Mouse (Mus musculus) CH12.LX (cell line): ENCODE measurements around the gene Ptchd1. TPM values are rescaled to one million over a fixed set of nuclear protein-coding genes. Genes with fewer than 3 reads are reported as not detected.

Source experiments
- DNase-seq: peaks from one replicate; pipeline ENCODE4 v3.0.0-alpha.2; 2013; ENCODE audit errors: extremely low read depth
- H3K27ac ChIP-seq: 2 replicates; pipeline ENCODE4 v1.5.1; 2012; ENCODE audit warnings: low read depth, mild to moderate bottlenecking, control low read depth, moderate library complexity; ENCODE audit not compliant: insufficient read depth
- H3K27me3 ChIP-seq: replicated peaks from 2 replicates; pipeline ENCODE3; 2012; ENCODE audit warnings: inconsistent platforms
- H3K36me3 ChIP-seq, 2 experiments: replicated peaks in 1 of 2; 2 replicates each; pipeline versions ENCODE3 to v1.6.1; 2012; ENCODE audit warnings: inconsistent platforms in 1 of 2, low read length in 1 of 2, mild to moderate bottlenecking in 1 of 2, mixed read lengths in 1 of 2, moderate library complexity in 1 of 2; ENCODE audit not compliant: control insufficient read depth in 1 of 2, insufficient read depth in 1 of 2
- H3K4me1 ChIP-seq, 2 experiments: 2 replicates each; pipeline ENCODE4 v1.6.1; 2012; ENCODE audit warnings: inconsistent platforms in 1 of 2, moderate library complexity in 1 of 2; ENCODE audit not compliant: insufficient read depth in 2 of 2, control insufficient read depth in 1 of 2
- H3K4me2 ChIP-seq: 2 replicates; pipeline ENCODE4 v1.6.1; 2012; ENCODE audit warnings: low read depth, mild to moderate bottlenecking, control low read depth; ENCODE audit not compliant: poor library complexity, insufficient read depth, severe bottlenecking
- H3K4me3 ChIP-seq, 3 experiments: fragments of 150-350 bp in 1 of 3; sonication (generic) in 1 of 3; replicated peaks in 1 of 3; 2 replicates each; pipeline versions ENCODE3 to v1.5.1; 2011 to 2012; ENCODE audit warnings: low read depth in 2 of 3, low read length in 2 of 3, mild to moderate bottlenecking in 2 of 3, moderate library complexity in 2 of 3, control low read depth in 1 of 3, improper control_type of control experiment in 1 of 3, inconsistent platforms in 1 of 3, mixed read lengths in 1 of 3; ENCODE audit not compliant: poor library complexity in 1 of 3
- H3K79me2 ChIP-seq: replicated peaks from 2 replicates; pipeline ENCODE4 v1.6.1; 2012; ENCODE audit warnings: mild to moderate bottlenecking, moderate library complexity; ENCODE audit not compliant: control insufficient read depth, poor library complexity, insufficient read depth, severe bottlenecking; ENCODE audit errors: extremely low read depth
- H3K9ac ChIP-seq: 2 replicates; pipeline ENCODE4 v1.6.1; 2012; ENCODE audit warnings: low read depth, mild to moderate bottlenecking, control low read depth, moderate library complexity; ENCODE audit not compliant: insufficient read depth
- H3K9me3 ChIP-seq: replicated peaks from 2 replicates; pipeline ENCODE3; 2012; ENCODE audit warnings: low read length, inconsistent platforms, mixed read lengths
- BHLHE40 ChIP-seq: IDR thresholded peaks from 2 replicates; pipeline ENCODE4 v1.6.1; 2011; ENCODE audit warnings: mild to moderate bottlenecking, low read depth, low read length, improper control_type of control experiment
- CHD2 ChIP-seq: IDR thresholded peaks from 2 replicates; pipeline ENCODE4 v1.6.1; 2011; ENCODE audit warnings: low read length, improper control_type of control experiment
- CTCF ChIP-seq, 2 experiments: IDR thresholded peaks in 1 of 2; conservative IDR thresholded peaks in 1 of 2; 2 replicates each; pipeline ENCODE4 v1.5.1; 2011 to 2012; ENCODE audit warnings: low read depth in 2 of 2, low read length in 2 of 2, improper control_type of control experiment in 1 of 2, inconsistent platforms in 1 of 2, mild to moderate bottlenecking in 1 of 2, moderate library complexity in 1 of 2
- ELF1 ChIP-seq: IDR thresholded peaks from 2 replicates; pipeline ENCODE4 v1.6.1; 2014; ENCODE audit warnings: low read depth, mild to moderate bottlenecking, inconsistent platforms, low read length, improper control_type of control experiment
- EP300 ChIP-seq: IDR thresholded peaks from 2 replicates; pipeline ENCODE4 v1.6.1; 2011; ENCODE audit warnings: low read length, improper control_type of control experiment
- GABPA ChIP-seq: IDR thresholded peaks from 2 replicates; pipeline ENCODE4 v1.6.1; 2012; ENCODE audit warnings: low read depth, low read length, improper control_type of control experiment, inconsistent platforms; ENCODE audit not compliant: insufficient replicate concordance
- HCFC1 ChIP-seq: IDR thresholded peaks from 2 replicates; pipeline ENCODE4 v1.6.1; 2012; ENCODE audit warnings: low read depth, mild to moderate bottlenecking, inconsistent platforms, low read length, improper control_type of control experiment
- IRF4 ChIP-seq: IDR thresholded peaks from 2 replicates; pipeline ENCODE4 v1.6.1; 2014; ENCODE audit warnings: low read depth, mild to moderate bottlenecking, inconsistent platforms, low read length, improper control_type of control experiment
- JUN ChIP-seq: IDR thresholded peaks from 2 replicates; pipeline ENCODE4 v1.6.1; 2011; ENCODE audit warnings: low read depth, mild to moderate bottlenecking, low read length, improper control_type of control experiment, moderate library complexity; ENCODE audit not compliant: insufficient read depth
- KAT2A ChIP-seq: IDR thresholded peaks from 2 replicates; pipeline ENCODE4 v1.6.1; 2012; ENCODE audit warnings: low read length, improper control_type of control experiment, inconsistent platforms; ENCODE audit not compliant: insufficient replicate concordance
- MAFK ChIP-seq: IDR thresholded peaks from 2 replicates; pipeline ENCODE4 v1.6.1; 2011; ENCODE audit warnings: low read length, improper control_type of control experiment; ENCODE audit not compliant: insufficient replicate concordance
- MAX ChIP-seq: IDR thresholded peaks from 2 replicates; pipeline ENCODE4 v1.6.1; 2011; ENCODE audit warnings: low read length, improper control_type of control experiment
- MAZ ChIP-seq: IDR thresholded peaks from 2 replicates; pipeline ENCODE4 v1.6.1; 2012; ENCODE audit warnings: low read depth, mild to moderate bottlenecking, inconsistent platforms, low read length, improper control_type of control experiment, moderate library complexity
- MXI1 ChIP-seq: IDR thresholded peaks from 2 replicates; pipeline ENCODE4 v1.6.1; 2011; ENCODE audit warnings: mild to moderate bottlenecking, low read depth, low read length, improper control_type of control experiment
- PAX5 ChIP-seq: IDR thresholded peaks from 2 replicates; pipeline ENCODE4 v1.6.1; 2012; ENCODE audit warnings: low read length, inconsistent platforms, mixed read lengths
- RCOR1 ChIP-seq: conservative IDR thresholded peaks from 2 replicates; pipeline ENCODE4 v1.6.1; 2012; ENCODE audit warnings: low read depth, mild to moderate bottlenecking, inconsistent platforms, low read length, improper control_type of control experiment
- SMC3 ChIP-seq: IDR thresholded peaks from 2 replicates; pipeline ENCODE4 v1.6.1; 2011; ENCODE audit warnings: low read depth, low read length, improper control_type of control experiment
- UBTF ChIP-seq: IDR thresholded peaks from 2 replicates; pipeline ENCODE4 v1.6.1; 2012; ENCODE audit warnings: low read depth, mild to moderate bottlenecking, inconsistent platforms, low read length, improper control_type of control experiment, moderate library complexity
- USF1 ChIP-seq: IDR thresholded peaks from 2 replicates; pipeline ENCODE4 v1.6.1; 2014; ENCODE audit warnings: low read depth, mild to moderate bottlenecking, inconsistent platforms, low read length, improper control_type of control experiment
- USF2 ChIP-seq: conservative IDR thresholded peaks from 2 replicates; pipeline ENCODE4 v1.6.1; 2011; ENCODE audit warnings: low read depth, low read length, improper control_type of control experiment
- ZC3H11A ChIP-seq: IDR thresholded peaks from 2 replicates; pipeline ENCODE4 v1.6.1; 2012; ENCODE audit warnings: low read depth, mild to moderate bottlenecking, inconsistent platforms, low read length, improper control_type of control experiment
- ZKSCAN1 ChIP-seq: IDR thresholded peaks from 2 replicates; pipeline ENCODE4 v1.6.1; 2012; ENCODE audit warnings: low read depth, inconsistent platforms, low read length, improper control_type of control experiment, borderline replicate concordance
- ZMIZ1 ChIP-seq: IDR thresholded peaks from 2 replicates; pipeline ENCODE4 v1.6.1; 2012; ENCODE audit warnings: low read depth, mild to moderate bottlenecking, inconsistent platforms, low read length, improper control_type of control experiment
- dilution Hi-C: fragments of 300-500 bp; cut with MboI; formaldehyde crosslinking; loops from 2 replicates; pipeline ENCODE4 v1.14.3; 2020; ENCODE audit warnings: low sequenced_read_pairs; ENCODE audit not compliant: extremely low pct_unique_long_range_greater_than_20kb, extremely low pct_ligation_motif_present
- in situ Hi-C: fragments of 300-500 bp; cut with MboI; formaldehyde crosslinking; loops from 3 replicates; pipeline ENCODE4 v1.14.3; 2019; ENCODE audit warnings: low sequenced_read_pairs, low pct_ligation_motif_present, low pct_unique_long_range_greater_than_20kb, mixed read lengths
- polyA plus RNA-seq: library from polyadenylated mRNA; unstranded; fragments of >175 nt; gene quantifications from 2 replicates; pipeline ENCODE4 v1.2.1, GENCODE M21; 2012; ENCODE audit warnings: low read depth; ENCODE audit not compliant: insufficient read length
- total RNA-seq, 2 experiments: library from RNA; depleted of rRNA; stranded (reverse); fragments of 300-350 nt in 1 of 2; fragments of >200 nt in 1 of 2; gene quantifications; 2 replicates each; pipeline ENCODE4 v1.2.3; 2012 to 2014

The Ptchd1 gene
- total and polyA plus RNA-seq, 3 experiments, result not detected

DNA sequence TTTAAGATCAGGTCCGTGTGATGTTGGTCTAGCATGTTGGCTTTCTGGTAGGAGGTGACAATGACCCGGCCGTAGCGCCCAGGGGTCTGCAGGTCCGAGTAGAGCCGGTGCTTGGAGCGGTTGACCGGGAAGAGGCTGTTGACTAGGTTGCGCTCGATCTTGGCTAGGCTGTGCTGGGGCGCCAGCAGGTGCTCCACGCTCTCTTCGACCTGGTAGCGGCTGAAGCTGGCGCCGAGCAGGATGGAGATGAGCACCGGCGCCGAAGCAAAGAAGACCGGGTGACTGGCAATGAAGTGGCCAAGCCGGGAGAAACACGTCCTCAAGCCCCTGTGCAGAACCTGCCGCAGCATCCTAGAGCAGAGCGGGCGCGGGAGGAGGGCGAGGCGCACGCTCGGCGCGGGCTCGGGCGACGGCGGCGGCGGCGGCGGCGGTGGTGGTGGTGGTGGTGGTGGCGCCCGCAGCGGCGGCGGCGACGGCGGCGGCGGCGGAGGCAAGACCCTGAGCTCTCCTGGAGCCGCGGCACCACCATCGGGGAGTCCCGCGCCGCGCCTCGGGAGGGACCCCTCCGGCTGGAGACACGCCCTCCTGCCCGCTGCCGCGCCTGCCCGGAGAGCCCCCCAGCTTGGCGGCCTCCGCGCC lies 534 bp downstream of the Ptchd1 start:
- Histone ChIP-seq H3K9me3 (peaks cover 5% of the 10 kb centered on the region), H3K4me3 (no peak overlapping the region), H3K27me3 (no peaks in the 10 kb centered on the region)
- no peak for TF ChIP-seq UBTF
- no peak for TF ChIP-seq GABPA
- no peak for TF ChIP-seq ELF1
- TF ChIP-seq USF1, result no peak
- TF ChIP-seq ZKSCAN1, result no peak
- TF ChIP-seq USF2, result no peak
- TF ChIP-seq CHD2, result no peak
- TF ChIP-seq, all 38 proteins: peak for 0
- H3K27ac ChIP-seq, result no peak overlapping the region
- H3K9ac ChIP-seq, result no peak overlapping the region
- no peaks in the 10 kb centered on the region for H3K36me3 ChIP-seq
- DNase-seq, result no peak
- no peaks in the 10 kb centered on the region for H3K79me2 ChIP-seq
- H3K4me1 ChIP-seq, result no peaks in the 10 kb centered on the region
- no peak overlapping the region for H3K4me2 ChIP-seq
- dilution Hi-C loops (no loop called here), in situ Hi-C loops (no loop called here)

DNA sequence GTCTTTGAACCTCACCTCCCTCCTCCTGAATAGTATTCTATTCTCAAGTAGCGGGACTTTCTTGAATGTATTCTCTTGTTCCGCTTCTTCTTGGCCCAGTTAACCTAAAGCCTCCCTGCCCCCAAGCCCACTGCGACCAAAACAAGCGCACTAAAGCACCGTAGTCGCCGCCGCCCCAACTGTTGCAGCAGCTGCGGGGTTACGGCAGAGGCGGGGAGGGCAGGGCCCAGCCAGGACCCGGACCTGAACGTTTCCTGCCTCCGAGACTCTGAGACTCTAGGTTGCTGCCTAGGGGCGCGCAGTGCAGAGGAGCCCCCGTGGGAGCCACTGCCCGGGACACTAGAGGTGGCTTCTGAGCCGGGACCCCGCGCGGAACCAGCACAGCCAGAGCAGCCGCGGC lies 1.1 kb downstream of the Ptchd1 start:
- no peak overlapping the region for H3K4me3 ChIP-seq
- H3K9ac ChIP-seq, result no peak overlapping the region
- in situ Hi-C loops, result no loop called here

DNA sequence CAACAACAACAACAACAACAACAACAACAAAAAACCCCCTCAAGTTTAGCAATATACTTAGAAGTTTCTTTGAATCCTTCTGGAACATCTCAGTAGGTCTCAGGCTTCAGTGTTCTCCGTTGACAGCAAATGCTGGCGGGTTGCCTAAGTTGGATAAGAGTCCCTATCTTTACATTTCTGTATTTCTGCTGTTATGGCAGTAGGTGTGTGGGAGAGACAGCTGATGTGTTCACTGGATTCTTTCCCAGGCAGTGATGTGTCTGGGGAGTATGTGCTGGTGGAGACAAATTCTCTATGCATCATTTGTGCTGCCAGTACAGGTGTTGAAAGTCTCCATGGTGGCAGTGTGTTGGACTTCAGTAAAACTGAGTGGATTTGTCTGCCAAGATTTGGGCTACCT lies 22.4 kb downstream of the Ptchd1 start:
- dilution Hi-C loops, result no loop called here
- H3K36me3 ChIP-seq, result no peaks in the 10 kb centered on the region

More for the DNA sequence above, 1.1 kb downstream of the Ptchd1 start:
- no peaks in the 10 kb centered on the region for H3K36me3 ChIP-seq
- no peak for DNase-seq
- dilution Hi-C loops, result no loop called here
- no peaks in the 10 kb centered on the region for H3K4me1 ChIP-seq
- H3K9me3 ChIP-seq, result peaks cover 5% of the 10 kb centered on the region
- H3K27me3 ChIP-seq, result no peaks in the 10 kb centered on the region
- H3K4me2 ChIP-seq, result no peak overlapping the region
- no peak overlapping the region for H3K27ac ChIP-seq
- no peaks in the 10 kb centered on the region for H3K79me2 ChIP-seq
- TF ChIP-seq ZC3H11A (no peak), EP300 (no peak), USF2 (no peak), MAFK (no peak), BHLHE40 (no peak), CTCF (conservative IDR thresholded peaks at IDR 0.05 in 1 of 2, IDR thresholded peaks at IDR 0.05 in 1 of 2; ENCODE audit: low read depth in 2 of 2, low read length in 2 of 2) (no peak), PAX5 (no peak), SMC3 (no peak), JUN (no peak)

More for the DNA sequence above, 22.4 kb downstream of the Ptchd1 start:
- no peaks in the 10 kb centered on the region for H3K4me1 ChIP-seq
- in situ Hi-C loops, result no loop called here
- H3K27me3 ChIP-seq, result no peaks in the 10 kb centered on the region
- H3K4me2 ChIP-seq, result no peak overlapping the region
- H3K27ac ChIP-seq, result no peak overlapping the region
- DNase-seq, result no peak
- H3K79me2 ChIP-seq, result no peaks in the 10 kb centered on the region
- no peak overlapping the region for H3K4me3 ChIP-seq
- no peaks in the 10 kb centered on the region for H3K9me3 ChIP-seq
- H3K9ac ChIP-seq, result no peak overlapping the region
- TF ChIP-seq GABPA (no peak), IRF4 (no peak), JUN (no peak), RCOR1 (no peak), MAZ (no peak), BHLHE40 (no peak), MAX (no peak), KAT2A (no peak), HCFC1 (no peak), MXI1 (no peak), ZMIZ1 (no peak), ZKSCAN1 (no peak), SMC3 (no peak)
